Mouse (Mus musculus) kidney, embryonic 15.5 days (tissue): Measurements from ENCODE around the gene Dlg3. TPM values are rescaled to one million over a fixed set of nuclear protein-coding genes. Genes with fewer than 3 reads are reported as not detected.

Experiments used
- ATAC-seq: fragments of 200-750 bp; cut with Nextera tagmentation; replicated peaks from 2 replicates; pipeline ENCODE4 v1.8.0; 2017; ENCODE audit warnings: moderate TSS enrichment; ENCODE audit not compliant: low FRiP score
- H3K27ac ChIP-seq: fragments of 300-500 bp; sonication (generic); 2 replicates; pipeline ENCODE4 v1.5.1; 2015; ENCODE audit warnings: mild to moderate bottlenecking, inconsistent platforms
- H3K27me3 ChIP-seq: fragments of 300-500 bp; sonication (generic); 2 replicates; pipeline ENCODE4 v1.6.1; 2015; ENCODE audit warnings: inconsistent platforms
- H3K36me3 ChIP-seq: fragments of 300-500 bp; sonication (generic); 2 replicates; pipeline ENCODE4 v1.6.1; 2015; ENCODE audit warnings: inconsistent platforms
- H3K4me1 ChIP-seq: fragments of 300-500 bp; sonication (generic); 2 replicates; pipeline ENCODE4 v1.6.1; 2015; ENCODE audit warnings: inconsistent platforms
- H3K4me2 ChIP-seq: fragments of 300-500 bp; sonication (generic); 2 replicates; pipeline ENCODE4 v1.6.1; 2015; ENCODE audit warnings: moderate library complexity, mild to moderate bottlenecking, inconsistent platforms
- H3K4me3 ChIP-seq: fragments of 300-500 bp; sonication (generic); replicated peaks from 2 replicates; pipeline ENCODE4 v1.5.1; 2015; ENCODE audit warnings: mild to moderate bottlenecking, inconsistent platforms
- H3K9ac ChIP-seq: fragments of 300-500 bp; sonication (generic); 2 replicates; pipeline ENCODE4 v1.6.1; 2015; ENCODE audit warnings: mild to moderate bottlenecking, inconsistent platforms
- H3K9me3 ChIP-seq: fragments of 300-500 bp; sonication (generic); replicated peaks from 2 replicates; pipeline ENCODE4 v1.6.1; 2016; ENCODE audit warnings: inconsistent platforms
- WGBS: fragments of 180-500 bp; shearing (Covaris S2); methylation state at CpG from one replicate; pipeline ENCODE4 v1.1.7; 2015; ENCODE audit warnings: mixed read lengths; 5-methylcytosine and 5-hydroxymethylcytosine counted together
- polyA plus RNA-seq: library from polyadenylated mRNA; unstranded; fragments of >200 nt; fragmentation: Nextera tagmentation; extraction: Ambion mirVana; gene quantifications from 2 replicates; pipeline ENCODE4 v1.2.1, GENCODE M21; 2015

Gene Dlg3
- 4.6 and 5.0 TPM in 2 replicates for polyA plus RNA-seq

- Histone ChIP-seq H3K27ac (no peak within 1 kb of the TSS), H3K36me3 (no peaks in the 10 kb centered on the region), H3K4me2 (peak within 1 kb of the TSS; percentile 85), H3K4me1 (peaks cover 8% of the 10 kb centered on the region), H3K27me3 (peaks cover 38% of the 10 kb centered on the region), H3K4me3 (peak within 1 kb of the TSS; percentile 45), H3K9ac (no peak within 1 kb of the TSS), H3K9me3 (no peaks in the 10 kb centered on the region)
- 21% methylated on average over 26 of the region's 26 CpGs for WGBS
- peak; percentile 69 for ATAC-seq
These were observed at the start of gene Dlg3 for GRCm38 (mm10) chrX:100767181-100767884. Gene Dlg3, plus strand, starts transcription at chrX:100767722.

- 39% methylated on average over 1 of the region's 1 CpGs for WGBS
- Histone ChIP-seq H3K9me3 (no peaks in the 10 kb centered on the region), H3K27me3 (peaks cover 59% of the 10 kb centered on the region), H3K4me3 (no peak overlapping the region), H3K4me1 (peaks cover 12% of the 10 kb centered on the region), H3K9ac (no peak overlapping the region), H3K36me3 (peaks cover 30% of the 10 kb centered on the region), H3K27ac (no peak overlapping the region), H3K4me2 (no peak overlapping the region)
- no peak for ATAC-seq
These were observed 38.6 kb upstream of the Dlg3 start for GRCm38 (mm10) chrX:100728947-100729346.

- H3K4me2 ChIP-seq, result peak within 1 kb of the TSS; percentile 56
- no peak within 1 kb of the TSS for H3K9ac ChIP-seq
- peak; percentile 88 for ATAC-seq
- peaks cover 62% of the 10 kb centered on the region for H3K27me3 ChIP-seq
- 17% methylated on average over 8 of the region's 8 CpGs for WGBS
- peak within 1 kb of the TSS; percentile 17 for H3K4me3 ChIP-seq
- no peaks in the 10 kb centered on the region for H3K9me3 ChIP-seq
- H3K4me1 ChIP-seq, result peaks cover 12% of the 10 kb centered on the region
- H3K36me3 ChIP-seq, result peaks cover 27% of the 10 kb centered on the region
- H3K27ac ChIP-seq, result no peak within 1 kb of the TSS
These were observed 37.8 kb upstream of the Dlg3 start, which contains the start of gene Gdpd2 for GRCm38 (mm10) chrX:100729665-100730188. Gene Gdpd2, plus strand, starts transcription at chrX:100729873.

GRCm38 (mm10) chrX:100730266-100730665 is 37.3 kb upstream of the Dlg3 start:
- Histone ChIP-seq H3K27ac (no peak overlapping the region), H3K4me1 (peaks cover 12% of the 10 kb centered on the region), H3K4me2 (peak overlapping the region; percentile 56), H3K9ac (no peak overlapping the region), H3K27me3 (peaks cover 60% of the 10 kb centered on the region), H3K9me3 (no peaks in the 10 kb centered on the region), H3K4me3 (peak overlapping the region; percentile 17), H3K36me3 (peaks cover 23% of the 10 kb centered on the region)
- WGBS, result 34% methylated on average over 8 of the region's 8 CpGs
- ATAC-seq, result peak; percentile 55

- Histone ChIP-seq H3K4me1 (peaks cover 10% of the 10 kb centered on the region), H3K9me3 (no peaks in the 10 kb centered on the region), H3K27ac (no peak overlapping the region), H3K27me3 (peaks cover 73% of the 10 kb centered on the region), H3K9ac (no peak overlapping the region), H3K4me3 (no peak overlapping the region), H3K4me2 (no peak overlapping the region), H3K36me3 (no peaks in the 10 kb centered on the region)
- ATAC-seq, result no peak
- 71% methylated on average over 7 of the region's 7 CpGs for WGBS
These were observed 33.2 kb upstream of the Dlg3 start for GRCm38 (mm10) chrX:100734359-100734758.

- WGBS, result 19% methylated on average over 14 of the region's 14 CpGs
- Histone ChIP-seq H3K36me3 (no peaks in the 10 kb centered on the region), H3K27ac (no peak overlapping the region), H3K9ac (no peak overlapping the region), H3K9me3 (no peaks in the 10 kb centered on the region), H3K4me2 (peak overlapping the region; percentile 58), H3K27me3 (peaks cover 52% of the 10 kb centered on the region), H3K4me1 (no peaks in the 10 kb centered on the region), H3K4me3 (peak overlapping the region; percentile 35)
- 0 out of 2 replicates have a peak, but pooled peaks have one; percentile 56 for ATAC-seq
These were observed 28.6 kb upstream of the Dlg3 start for GRCm38 (mm10) chrX:100738918-100739317.

GRCm38 (mm10) chrX:100739443-100739842 is 28.1 kb upstream of the Dlg3 start:
- no peaks in the 10 kb centered on the region for H3K36me3 ChIP-seq
- no peaks in the 10 kb centered on the region for H3K4me1 ChIP-seq
- no peak overlapping the region for H3K9ac ChIP-seq
- H3K27ac ChIP-seq, result no peak overlapping the region
- peak; percentile 52 for ATAC-seq
- peak overlapping the region; percentile 35 for H3K4me3 ChIP-seq
- 34% methylated on average over 10 of the region's 10 CpGs for WGBS
- H3K4me2 ChIP-seq, result peak overlapping the region; percentile 58
- H3K27me3 ChIP-seq, result peaks cover 47% of the 10 kb centered on the region
- no peaks in the 10 kb centered on the region for H3K9me3 ChIP-seq

- H3K4me3 ChIP-seq, result no peak overlapping the region
- no peaks in the 10 kb centered on the region for H3K36me3 ChIP-seq
- no peak overlapping the region for H3K4me2 ChIP-seq
- no peaks in the 10 kb centered on the region for H3K9me3 ChIP-seq
- H3K4me1 ChIP-seq, result no peaks in the 10 kb centered on the region
- H3K27me3 ChIP-seq, result peaks cover 39% of the 10 kb centered on the region
- no peak overlapping the region for H3K27ac ChIP-seq
- 66% methylated on average over 6 of the region's 6 CpGs for WGBS
- ATAC-seq, result no peak
- no peak overlapping the region for H3K9ac ChIP-seq
These were observed 26.7 kb upstream of the Dlg3 start for GRCm38 (mm10) chrX:100740785-100741184.

- no peak overlapping the region for H3K4me3 ChIP-seq
- no peak overlapping the region for H3K27ac ChIP-seq
- WGBS, result 10% methylated on average over 10 of the region's 10 CpGs
- H3K36me3 ChIP-seq, result no peaks in the 10 kb centered on the region
- peaks cover 27% of the 10 kb centered on the region for H3K27me3 ChIP-seq
- no peak overlapping the region for H3K4me2 ChIP-seq
- no peak overlapping the region for H3K9ac ChIP-seq
- no peak; the same call in 1 of the 2 replicates for ATAC-seq
- no peaks in the 10 kb centered on the region for H3K4me1 ChIP-seq
- no peaks in the 10 kb centered on the region for H3K9me3 ChIP-seq
These were observed 25.6 kb upstream of the Dlg3 start for GRCm38 (mm10) chrX:100741940-100742339.

GRCm38 (mm10) chrX:100765855-100766254 is 1.7 kb upstream of the Dlg3 start:
- no peak for ATAC-seq
- WGBS, result 83% methylated on average over 6 of the region's 6 CpGs
- no peaks in the 10 kb centered on the region for H3K36me3 ChIP-seq
- H3K4me1 ChIP-seq, result peaks cover 8% of the 10 kb centered on the region
- no peak overlapping the region for H3K27ac ChIP-seq
- no peaks in the 10 kb centered on the region for H3K9me3 ChIP-seq
- H3K9ac ChIP-seq, result no peak overlapping the region
- H3K27me3 ChIP-seq, result peaks cover 38% of the 10 kb centered on the region
- H3K4me2 ChIP-seq, result no peak overlapping the region
- H3K4me3 ChIP-seq, result no peak overlapping the region

GRCm38 (mm10) chrX:100767885-100768626 is 534 bp downstream of the Dlg3 start:
- Histone ChIP-seq H3K36me3 (no peaks in the 10 kb centered on the region), H3K9ac (no peak overlapping the region), H3K9me3 (no peaks in the 10 kb centered on the region), H3K4me1 (peaks cover 8% of the 10 kb centered on the region), H3K27me3 (peaks cover 38% of the 10 kb centered on the region), H3K4me2 (peak overlapping the region; percentile 85), H3K4me3 (peak overlapping the region; percentile 45), H3K27ac (no peak overlapping the region)
- 32% methylated on average over 24 of the region's 36 CpGs for WGBS
- peak; percentile 33; the same call in 1 of the 2 replicates for ATAC-seq

GRCm38 (mm10) chrX:100769281-100769680 is 1.8 kb downstream of the Dlg3 start:
- WGBS, result 91% methylated on average over 5 of the region's 5 CpGs
- Histone ChIP-seq H3K9ac (no peak overlapping the region), H3K9me3 (no peaks in the 10 kb centered on the region), H3K27ac (no peak overlapping the region), H3K27me3 (peaks cover 38% of the 10 kb centered on the region), H3K4me1 (peaks cover 8% of the 10 kb centered on the region), H3K4me2 (no peak overlapping the region), H3K36me3 (no peaks in the 10 kb centered on the region), H3K4me3 (no peak overlapping the region)
- no peak for ATAC-seq
